Mouse (Mus musculus) embryonic fibroblast, embryonic 13.5 days (primary cell): ENCODE measurements around the gene Zmynd11.

Experiments used
- CTCF ChIP-seq: IDR thresholded peaks from 2 replicates; pipeline ENCODE4 v1.5.1; 2011; ENCODE audit warnings: mild to moderate bottlenecking, control low read depth, low read length, moderate library complexity, borderline replicate concordance; ENCODE audit not compliant: insufficient read depth
- POLR2A ChIP-seq: IDR thresholded peaks from 2 replicates; pipeline ENCODE4 v1.6.1; 2011; ENCODE audit warnings: low read depth, mild to moderate bottlenecking, control low read depth, low read length, moderate library complexity

- no peak for TF ChIP-seq POLR2A
- no peak for TF ChIP-seq CTCF
These were observed 104.4 kb downstream of the Zmynd11 start for GRCm38 (mm10) chr13:9660711-9661110.
